Mouse (Mus musculus): Measurements from ENCODE around the gene Baat. TPM values are rescaled to one million over a fixed set of nuclear protein-coding genes. Genes with fewer than 3 reads are reported as not detected.
"Not testable (repeated sequence)": the region's sequence is repeated elsewhere in the genome, so short reads cannot be mapped to it uniquely, and the experiment has no call there.

Baat gene
- polyA plus RNA-seq, 1 experiment, result 0.02 TPM

- H3K36me3 ChIP-seq (ENCODE audit: control insufficient read depth, insufficient read depth), result no peaks in the 10 kb centered on the region
- no peak overlapping the region for H3ac ChIP-seq (ENCODE audit: control insufficient read depth, insufficient read length, low read depth)
- H3K79me3 ChIP-seq (ENCODE audit: low read depth), result no peaks in the 10 kb centered on the region
- no peak overlapping the region for H3K4me3 ChIP-seq (ENCODE audit: insufficient read depth, poor library complexity, severe bottlenecking)
- no peak for TF ChIP-seq MYOG (IDR thresholded peaks at IDR 0.05; ENCODE audit: control insufficient read depth, extremely low read depth, insufficient read length)
- TF ChIP-seq CEBPB (IDR thresholded peaks at IDR 0.05; ENCODE audit: low read depth), result no peak
- H3K79me2 ChIP-seq (ENCODE audit: control insufficient read depth, insufficient read depth), result no peaks in the 10 kb centered on the region
- no peaks in the 10 kb centered on the region for H3K27me3 ChIP-seq (ENCODE audit: control insufficient read depth, insufficient read depth, insufficient read length)
Measured at GRCm38 (mm10) chr4:49456171-49456570, 50.2 kb downstream of the Baat start.

GRCm38 (mm10) chr4:49451848-49452551 lies 54.4 kb downstream of the Baat start:
- H3K27me3 ChIP-seq (ENCODE audit: control insufficient read depth, insufficient read depth, insufficient read length), result no peaks in the 10 kb centered on the region
- no peaks in the 10 kb centered on the region for H3K79me3 ChIP-seq (ENCODE audit: low read depth)
- no peaks in the 10 kb centered on the region for H3K36me3 ChIP-seq (ENCODE audit: control insufficient read depth, insufficient read depth)
- no peaks in the 10 kb centered on the region for H3K79me2 ChIP-seq (ENCODE audit: control insufficient read depth, insufficient read depth)
- no peak overlapping the region for H3K4me3 ChIP-seq (ENCODE audit: insufficient read depth, poor library complexity, severe bottlenecking)
- H3ac ChIP-seq (ENCODE audit: control insufficient read depth, insufficient read length, low read depth), result no peak overlapping the region
- TF ChIP-seq CTCF (IDR thresholded peaks at IDR 0.05; ENCODE audit: control insufficient read depth, insufficient read depth, insufficient read length), result no peak
- no peak for TF ChIP-seq MAX (IDR thresholded peaks at IDR 0.05)
- TF ChIP-seq MYOG (IDR thresholded peaks at IDR 0.05; ENCODE audit: control insufficient read depth, extremely low read depth, insufficient read length), result no peak
- no peak for TF ChIP-seq USF1 (IDR thresholded peaks at IDR 0.05; ENCODE audit: low read depth)
- no peak for TF ChIP-seq MYOD1 (IDR thresholded peaks at IDR 0.05; ENCODE audit: control insufficient read depth, insufficient read length, low read depth)
- TF ChIP-seq FOSL1 (IDR thresholded peaks at IDR 0.05; ENCODE audit: insufficient read depth, low read length, poor library complexity, severe bottlenecking), result no peak
- TF ChIP-seq CEBPB (IDR thresholded peaks at IDR 0.05; ENCODE audit: low read depth), result no peak

- not testable (repeated sequence) for H3ac ChIP-seq (ENCODE audit: control insufficient read depth, insufficient read length, low read depth); H3K79me3 ChIP-seq (ENCODE audit: low read depth); H3K79me2 ChIP-seq (ENCODE audit: control insufficient read depth, insufficient read depth); H3K27me3 ChIP-seq (ENCODE audit: control insufficient read depth, insufficient read depth, insufficient read length); H3K4me3 ChIP-seq (ENCODE audit: insufficient read depth, poor library complexity, severe bottlenecking); H3K36me3 ChIP-seq (ENCODE audit: control insufficient read depth, insufficient read depth)
Measured at GRCm38 (mm10) chr4:49451133-49451847, 55.1 kb downstream of the Baat start.

Other genes starting within 250 kb of the Baat start
- gene Acnat2, start 98.4 kb downstream of the Baat start, polyA plus RNA-seq (2012; fragmentation: generic; extraction: Trizol), result not detected
- gene Acnat1, start 32.6 kb downstream of the Baat start, polyA plus RNA-seq (2012; fragmentation: generic; extraction: Trizol), result not detected
- gene Mrpl50, start 14.5 kb upstream of the Baat start, polyA plus RNA-seq (2012; fragmentation: generic; extraction: Trizol), result 16.0 TPM
- 1.1 TPM for gene Zfp189, start 14.6 kb upstream of the Baat start, polyA plus RNA-seq (2012; fragmentation: generic; extraction: Trizol)
- gene Aldob, start 43.0 kb upstream of the Baat start, polyA plus RNA-seq (2012; fragmentation: generic; extraction: Trizol), result not detected
- 0.34 TPM for gene Tmem246, start 91.3 kb upstream of the Baat start, polyA plus RNA-seq (2012; fragmentation: generic; extraction: Trizol)
- 17.3 TPM for gene Rnf20, start 125.4 kb upstream of the Baat start, polyA plus RNA-seq (2012; fragmentation: generic; extraction: Trizol)
- gene Ppp3r2, start 175.5 kb upstream of the Baat start, polyA plus RNA-seq (2012; fragmentation: generic; extraction: Trizol), result not detected

Data from C2C12 (cell line).